Mouse (Mus musculus): Measurements from ENCODE around the gene Rnf225.

DNA sequence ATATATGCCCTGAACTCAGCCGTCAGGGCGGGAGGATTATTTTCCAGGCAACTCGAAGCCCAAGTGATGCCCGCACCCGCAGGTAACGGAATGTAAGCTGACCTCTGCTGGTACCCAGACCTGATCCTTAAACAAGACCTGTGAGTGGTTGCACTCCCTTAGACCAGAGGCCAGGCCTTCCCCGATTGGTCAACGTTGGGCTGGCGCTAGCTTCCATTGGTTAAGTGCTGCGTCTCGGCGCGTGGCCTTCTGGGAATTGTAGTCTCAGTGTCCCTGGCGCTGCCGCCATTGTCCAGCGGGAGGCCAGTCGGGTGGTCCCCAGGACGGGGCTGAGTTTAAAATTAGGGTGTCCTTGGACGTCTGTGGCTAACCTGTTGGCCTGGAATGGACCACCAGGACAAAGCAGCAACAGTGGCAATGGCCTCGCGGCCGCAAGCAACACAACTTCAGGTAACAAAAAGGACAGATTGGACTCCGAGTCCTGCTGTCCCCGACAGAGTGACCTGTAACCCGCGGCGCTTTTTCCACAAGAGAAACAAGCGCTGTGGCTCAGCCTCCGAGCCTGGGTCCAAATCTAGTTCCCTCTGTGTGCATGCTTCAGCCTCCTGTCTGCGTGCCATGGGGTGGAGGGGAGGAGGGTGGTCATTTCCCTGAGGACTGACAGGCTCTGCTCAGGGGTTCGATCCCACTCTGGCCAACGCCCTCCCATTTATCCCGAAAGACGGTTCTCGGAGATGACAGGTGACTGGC is 46.1 kb upstream of the Rnf225 start, which contains the start of gene Zfp128:
- TF ChIP-seq CTCF (IDR thresholded peaks at IDR 0.05; ENCODE audit: borderline replicate concordance, insufficient read depth, low read length) (no peak), POLR2A (IDR thresholded peaks at IDR 0.05; ENCODE audit: low read depth, low read length) (peak; percentile 72)

Measured in embryonic fibroblast, embryonic 13.5 days (primary cell).